Mouse (Mus musculus): ENCODE data around the gene Golt1a. TPM values are rescaled to one million over a fixed set of nuclear protein-coding genes. Genes with fewer than 3 reads are reported as not detected.

Golt1a gene
- 1 to 10 TPM in 1 of 2 experiments, not detected in 1; 1.4 TPM for total RNA-seq (2021)
- long read RNA-seq, experiment 1 = 0 reads
- long read RNA-seq, experiment 2 = 0 reads

GRCm38 (mm10) chr1:133309652-133310267 is at the start of gene Golt1a:
TSS of gene Golt1a (plus strand) at chr1:133309800.
- intact Hi-C loops (cut with DNase I) = loop anchor here (10.0 kb wide), 1 partner anchor 275 kb away; the partner anchor contains the start of gene Mdm4
- no peak for DNase-seq (ENCODE audit: low spot score in 2 of 2)

GRCm38 (mm10) chr1:133262628-133263027 is 47.0 kb upstream of the Golt1a start:
- DNase-seq (ENCODE audit: low spot score in 2 of 2) = peak in 1 of 2 experiments; percentile 20
- intact Hi-C loops (cut with DNase I) = no loop called here

GRCm38 (mm10) chr1:133263134-133263533 is 46.5 kb upstream of the Golt1a start:
- intact Hi-C loops (cut with DNase I) = no loop called here
- no peak for DNase-seq (ENCODE audit: low spot score in 2 of 2)

- DNase-seq (ENCODE audit: low spot score in 2 of 2) = no peak
- intact Hi-C loops (cut with DNase I) = no loop called here
Measured at GRCm38 (mm10) chr1:133264367-133264766, 45.2 kb upstream of the Golt1a start.

GRCm38 (mm10) chr1:133265114-133265766 is 44.4 kb upstream of the Golt1a start:
- no peak for DNase-seq (ENCODE audit: low spot score in 2 of 2)
- intact Hi-C loops (cut with DNase I) = loop anchor here (5.0 kb wide), 1 partner anchor 38 kb away; no protein-coding TSS in a partner anchor

GRCm38 (mm10) chr1:133267094-133267493 is 42.5 kb upstream of the Golt1a start:
- intact Hi-C loops (cut with DNase I) = loop anchor here (5.0 kb wide), 1 partner anchor 40 kb away; no protein-coding TSS in a partner anchor
- DNase-seq (ENCODE audit: low spot score in 2 of 2) = no peak

- intact Hi-C loops (cut with DNase I) = loop anchor here (5.0 kb wide), 1 partner anchor 41 kb away; no protein-coding TSS in a partner anchor
- DNase-seq (ENCODE audit: low spot score in 2 of 2) = peak; percentile 32 to 57
Measured at GRCm38 (mm10) chr1:133267813-133268492, 41.6 kb upstream of the Golt1a start.

- intact Hi-C loops (cut with DNase I) = loop anchor here (5.0 kb wide), 1 partner anchor 41 kb away; no protein-coding TSS in a partner anchor
- DNase-seq (ENCODE audit: low spot score in 2 of 2) = no peak
Measured at GRCm38 (mm10) chr1:133268503-133268902, 41.1 kb upstream of the Golt1a start.

- no peak for DNase-seq (ENCODE audit: low spot score in 2 of 2)
- intact Hi-C loops (cut with DNase I) = no loop called here
Measured at GRCm38 (mm10) chr1:133270336-133270735, 39.3 kb upstream of the Golt1a start.

GRCm38 (mm10) chr1:133274163-133274562 is 35.4 kb upstream of the Golt1a start:
- no peak for DNase-seq (ENCODE audit: low spot score in 2 of 2)
- intact Hi-C loops (cut with DNase I) = no loop called here

- no peak for DNase-seq (ENCODE audit: low spot score in 2 of 2)
- intact Hi-C loops (cut with DNase I) = no loop called here
Measured at GRCm38 (mm10) chr1:133276983-133277382, 32.6 kb upstream of the Golt1a start.

- intact Hi-C loops (cut with DNase I) = no loop called here
- DNase-seq (ENCODE audit: low spot score in 2 of 2) = no peak
Measured at GRCm38 (mm10) chr1:133278539-133278938, 31.1 kb upstream of the Golt1a start.

- intact Hi-C loops (cut with DNase I) = no loop called here
- no peak for DNase-seq (ENCODE audit: low spot score in 2 of 2)
Measured at GRCm38 (mm10) chr1:133278946-133279631, 30.5 kb upstream of the Golt1a start.

- DNase-seq (ENCODE audit: low spot score in 2 of 2) = peak; percentile 46 to 56
- intact Hi-C loops (cut with DNase I) = no loop called here
Measured at GRCm38 (mm10) chr1:133279632-133280093, 29.9 kb upstream of the Golt1a start.

GRCm38 (mm10) chr1:133280537-133280936 is 29.1 kb upstream of the Golt1a start:
- no peak for DNase-seq (ENCODE audit: low spot score in 2 of 2)
- intact Hi-C loops (cut with DNase I) = no loop called here

GRCm38 (mm10) chr1:133285907-133286306 is 23.7 kb upstream of the Golt1a start:
- DNase-seq (ENCODE audit: low spot score in 2 of 2) = no peak
- intact Hi-C loops (cut with DNase I) = no loop called here

GRCm38 (mm10) chr1:133287051-133287450 is 22.5 kb upstream of the Golt1a start:
- no peak for DNase-seq (ENCODE audit: low spot score in 2 of 2)
- intact Hi-C loops (cut with DNase I) = no loop called here

- no peak for DNase-seq (ENCODE audit: low spot score in 2 of 2)
- intact Hi-C loops (cut with DNase I) = no loop called here
Measured at GRCm38 (mm10) chr1:133287880-133288279, 21.7 kb upstream of the Golt1a start.

- intact Hi-C loops (cut with DNase I) = no loop called here
Measured at GRCm38 (mm10) chr1:133291888-133292287, 17.7 kb upstream of the Golt1a start.

GRCm38 (mm10) chr1:133292608-133293007 is 17.0 kb upstream of the Golt1a start:
- intact Hi-C loops (cut with DNase I) = no loop called here
- DNase-seq (ENCODE audit: low spot score in 2 of 2) = no peak

More at GRCm38 (mm10) chr1:133291888-133292287, 17.7 kb upstream of the Golt1a start:
- no peak for DNase-seq (ENCODE audit: low spot score in 2 of 2)

Data from left cerebral cortex, postnatal 14 days (tissue).